Mouse (Mus musculus): ENCODE results near the gene Npc2.

GRCm38 (mm10) chr12:84726986-84727385 lies 46.0 kb downstream of the Npc2 start:
- TF ChIP-seq PAX5 (IDR thresholded peaks at IDR 0.05; ENCODE audit: low read length) (no peak), EP300 (IDR thresholded peaks at IDR 0.05; ENCODE audit: low read length) (no peak), GABPA (IDR thresholded peaks at IDR 0.05; ENCODE audit: insufficient replicate concordance, low read depth, low read length) (no peak), CTCF (conservative IDR thresholded peaks at IDR 0.05 in 1 of 2, IDR thresholded peaks at IDR 0.05 in 1 of 2; ENCODE audit: low read depth in 2 of 2, low read length in 2 of 2) (no peak), POLR2A (IDR thresholded peaks at IDR 0.05; ENCODE audit: low read depth, low read length) (no peak), ETS1 (conservative IDR thresholded peaks at IDR 0.05; ENCODE audit: low read depth, low read length) (no peak), SIN3A (IDR thresholded peaks at IDR 0.05; ENCODE audit: low read length) (no peak), ZNF384 (IDR thresholded peaks at IDR 0.05; ENCODE audit: low read depth, low read length) (no peak)

Data from CH12.LX (cell line).